Mouse (Mus musculus): ENCODE measurements around the gene Fbxo46. TPM values are rescaled to one million over a fixed set of nuclear protein-coding genes. Genes with fewer than 3 reads are reported as not detected.

Fbxo46 gene
- total RNA-seq, 2 experiments from 2014 or later, result 4.6 to 5.3 TPM

GRCm38 (mm10) chr7:19162928-19163327 is 43.3 kb downstream of the Fbxo46 start:
- no peak for DNase-seq
- intact Hi-C loops (cut with DNase I), result no loop called here

GRCm38 (mm10) chr7:19163752-19164151 is 44.1 kb downstream of the Fbxo46 start:
- no peak for DNase-seq
- intact Hi-C loops (cut with DNase I), result no loop called here

- no peak for DNase-seq
- intact Hi-C loops (cut with DNase I), result no loop called here
Measured at GRCm38 (mm10) chr7:19164189-19164588, 44.5 kb downstream of the Fbxo46 start.

- no peak for DNase-seq
- intact Hi-C loops (cut with DNase I), result no loop called here
Measured at GRCm38 (mm10) chr7:19164978-19165377, 45.3 kb downstream of the Fbxo46 start.

- intact Hi-C loops (cut with DNase I), result no loop called here
- peak in 1 of 2 experiments; percentile 34 for DNase-seq
Measured at GRCm38 (mm10) chr7:19165656-19166423, 46.2 kb downstream of the Fbxo46 start, which contains the start of gene Gipr. Gipr (minus strand) TSS chr7:19166127.

- intact Hi-C loops (cut with DNase I), result no loop called here
- DNase-seq, result no peak
Measured at GRCm38 (mm10) chr7:19166990-19167389, 47.3 kb downstream of the Fbxo46 start.

GRCm38 (mm10) chr7:19169506-19169905 is 49.8 kb downstream of the Fbxo46 start:
- intact Hi-C loops (cut with DNase I), result no loop called here
- no peak for DNase-seq

GRCm38 (mm10) chr7:19170142-19170541 is 50.5 kb downstream of the Fbxo46 start:
- intact Hi-C loops (cut with DNase I), result no loop called here

GRCm38 (mm10) chr7:19171831-19172230 is 52.2 kb downstream of the Fbxo46 start:
- intact Hi-C loops (cut with DNase I), result loop anchor here (1.0 kb wide), 1 partner anchor 15 kb away; no protein-coding TSS in a partner anchor

More at GRCm38 (mm10) chr7:19170142-19170541, 50.5 kb downstream of the Fbxo46 start:
- DNase-seq, result peak; percentile 32 to 44

GRCm38 (mm10) chr7:19172874-19173273 is 53.2 kb downstream of the Fbxo46 start:
- intact Hi-C loops (cut with DNase I), result loop anchor here (1.0 kb wide), 1 partner anchor 16 kb away; no protein-coding TSS in a partner anchor
- peak; percentile 87 to 89 for DNase-seq

More at GRCm38 (mm10) chr7:19171831-19172230, 52.2 kb downstream of the Fbxo46 start:
- DNase-seq, result no peak

GRCm38 (mm10) chr7:19175708-19176515 is 56.3 kb downstream of the Fbxo46 start, which contains the start of gene Eml2:
Eml2 (plus strand) TSS chr7:19176421.
- intact Hi-C loops (cut with DNase I), result loop anchor here (5.0 kb wide), 3 partner anchors 106 to 166 kb away; partner anchors contain the start of genes Ercc1, Ppm1n and Rtn2
- DNase-seq, result no peak

GRCm38 (mm10) chr7:19176516-19176947 is 56.9 kb downstream of the Fbxo46 start:
- intact Hi-C loops (cut with DNase I), result loop anchor here (5.0 kb wide), 3 partner anchors 106 to 166 kb away; partner anchors contain the start of genes Ercc1, Ppm1n and Rtn2
- no peak for DNase-seq

- intact Hi-C loops (cut with DNase I), result loop anchor here (5.0 kb wide), 3 partner anchors 105 to 165 kb away; partner anchors contain the start of genes Ercc1, Ppm1n and Rtn2
- DNase-seq, result no peak
Measured at GRCm38 (mm10) chr7:19177216-19177615, 57.6 kb downstream of the Fbxo46 start.

- intact Hi-C loops (cut with DNase I), result loop anchor here (1.0 to 5.0 kb wide), 5 partner anchors 19 to 164 kb away; partner anchors contain the start of genes Ercc1, Ppm1n and Rtn2
- no peak for DNase-seq
Measured at GRCm38 (mm10) chr7:19178035-19178434, 58.4 kb downstream of the Fbxo46 start.

GRCm38 (mm10) chr7:19178443-19179092 is 58.9 kb downstream of the Fbxo46 start:
- DNase-seq, result peak; percentile 81 to 86
- intact Hi-C loops (cut with DNase I), result loop anchor here (1.0 to 5.0 kb wide), 5 partner anchors 18 to 164 kb away; partner anchors contain the start of genes Ercc1, Ppm1n and Rtn2

GRCm38 (mm10) chr7:19179173-19179572 is 59.5 kb downstream of the Fbxo46 start:
- peak; percentile 53 to 66 for DNase-seq
- intact Hi-C loops (cut with DNase I), result loop anchor here (2.0 to 5.0 kb wide), 4 partner anchors 18 to 163 kb away; partner anchors contain the start of genes Ercc1, Ppm1n and Rtn2

GRCm38 (mm10) chr7:19179936-19180335 is 60.3 kb downstream of the Fbxo46 start:
- DNase-seq, result no peak
- intact Hi-C loops (cut with DNase I), result loop anchor here (2.0 to 5.0 kb wide), 4 partner anchors 17 to 162 kb away; partner anchors contain the start of genes Ercc1, Ppm1n and Rtn2

- DNase-seq, result peak; percentile 40 to 49
- intact Hi-C loops (cut with DNase I), result no loop called here
Measured at GRCm38 (mm10) chr7:19180862-19181429, 61.3 kb downstream of the Fbxo46 start.

GRCm38 (mm10) chr7:19184250-19184649 is 64.6 kb downstream of the Fbxo46 start:
- no peak for DNase-seq
- intact Hi-C loops (cut with DNase I), result no loop called here
